Mouse (Mus musculus) testis, adult 2 months (tissue): Measurements from ENCODE around the gene Rasa2. TPM values are rescaled to one million over a fixed set of nuclear protein-coding genes. Genes with fewer than 3 reads are reported as not detected.

Experiments
- H3K27ac ChIP-seq: fragments of 200-500 bp; 2 replicates; pipeline ENCODE4 v1.5.1; 2012; ENCODE audit warnings: low read depth, low read length; ENCODE audit not compliant: control insufficient read depth, insufficient read depth
- H3K27me3 ChIP-seq: fragments of 200-500 bp; 2 replicates; pipeline ENCODE4 v1.6.1; 2012; ENCODE audit warnings: mild to moderate bottlenecking, low read length, moderate library complexity; ENCODE audit not compliant: control insufficient read depth, insufficient read depth
- H3K36me3 ChIP-seq: fragments of 200-500 bp; 2 replicates; pipeline ENCODE4 v1.6.1; 2012; ENCODE audit warnings: mild to moderate bottlenecking, low read length; ENCODE audit not compliant: control insufficient read depth, insufficient read depth
- H3K4me1 ChIP-seq: fragments of 200-500 bp; 2 replicates; pipeline ENCODE4 v1.6.1; 2012; ENCODE audit warnings: low read length; ENCODE audit not compliant: control insufficient read depth, insufficient read depth
- H3K4me3 ChIP-seq: fragments of 200-500 bp; 2 replicates; pipeline ENCODE4 v1.5.1; 2012; ENCODE audit warnings: low read depth, mild to moderate bottlenecking, low read length, moderate library complexity, mixed read lengths; ENCODE audit not compliant: control insufficient read depth
- CTCF ChIP-seq: fragments of 200-500 bp; IDR thresholded peaks from 2 replicates; pipeline ENCODE4 v1.5.1; 2012; ENCODE audit warnings: low read depth, mild to moderate bottlenecking, inconsistent platforms, low read length, moderate library complexity; ENCODE audit not compliant: control insufficient read depth, insufficient read depth, insufficient replicate concordance
- POLR2A ChIP-seq: fragments of 200-500 bp; IDR thresholded peaks from 2 replicates; pipeline ENCODE4 v1.6.1; 2012; ENCODE audit warnings: low read depth, mild to moderate bottlenecking, inconsistent platforms, low read length, moderate library complexity; ENCODE audit not compliant: control insufficient read depth
- polyA plus RNA-seq: library from polyadenylated mRNA; depleted of rRNA; stranded (reverse); fragments of >200 nt; gene quantifications from 2 replicates; pipeline ENCODE4 v1.2.3, GENCODE M21; 2012; rRNA removed

Rasa2 gene
- polyA plus RNA-seq, 1 experiment, result 1.8 TPM

DNA sequence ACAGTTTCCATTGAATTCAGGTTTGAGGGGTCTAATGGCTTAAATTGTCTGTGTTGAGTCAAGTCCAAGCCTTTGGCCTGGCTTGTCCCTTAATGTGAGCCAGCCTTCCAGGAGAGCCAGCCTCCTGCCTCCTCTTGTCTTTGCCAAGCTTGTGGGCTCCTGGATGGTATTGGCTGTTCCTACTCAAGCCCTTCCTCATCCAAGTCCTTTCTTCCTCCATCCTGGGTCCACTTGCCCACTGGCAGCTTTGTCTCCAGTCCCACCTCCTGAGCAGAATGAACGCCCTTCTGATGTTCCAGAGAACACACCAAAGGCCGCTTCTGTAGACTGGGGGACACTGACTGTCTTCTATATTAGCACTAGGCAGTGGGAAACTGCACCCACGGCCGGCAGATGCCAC lies 126.3 kb downstream of the Rasa2 start:
- Histone ChIP-seq H3K27me3 (no peaks in the 10 kb centered on the region), H3K4me3 (no peak overlapping the region), H3K4me1 (peaks cover 5% of the 10 kb centered on the region), H3K27ac (no peak overlapping the region), H3K36me3 (no peaks in the 10 kb centered on the region)
- no peak for TF ChIP-seq POLR2A
- TF ChIP-seq CTCF, result no peak

DNA sequence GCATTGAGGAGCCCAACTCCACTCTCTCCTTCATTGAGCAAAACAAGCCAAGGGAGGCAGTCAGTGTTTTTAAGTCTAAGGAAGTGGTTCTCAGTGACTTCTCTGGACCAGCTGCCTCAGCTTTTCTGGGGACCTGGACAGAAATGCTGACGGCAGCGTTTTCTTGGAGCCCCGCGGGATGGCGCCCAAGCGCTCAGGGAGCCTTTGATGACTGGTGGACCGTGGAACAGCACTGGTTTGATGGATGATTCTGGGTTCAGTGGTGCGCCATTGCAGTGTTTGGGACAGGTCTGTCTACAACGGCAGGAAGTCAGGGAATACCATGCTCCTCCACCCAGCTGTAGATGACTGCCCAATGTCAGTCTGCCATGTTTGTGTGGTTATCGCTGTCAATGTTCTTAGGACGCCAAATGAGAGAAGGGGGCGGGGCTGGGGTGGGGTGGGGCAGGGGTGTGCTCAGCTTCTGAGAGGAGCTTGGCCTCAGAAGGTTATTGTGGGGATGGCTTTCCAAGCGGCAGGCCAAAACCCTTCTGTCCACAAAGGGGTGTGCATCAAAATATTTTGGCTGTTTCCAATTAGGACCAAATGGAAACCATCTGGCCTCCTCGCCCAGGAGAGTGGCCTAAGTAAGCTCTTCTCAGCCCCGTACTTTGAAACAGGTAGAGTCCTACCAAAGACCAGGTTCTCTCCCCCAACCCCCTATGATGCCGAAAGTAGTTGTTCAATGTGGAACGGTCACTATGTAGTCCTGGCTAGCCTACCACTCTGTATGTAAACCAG lies 127.1 kb downstream of the Rasa2 start:
- Histone ChIP-seq H3K27ac (no peak overlapping the region), H3K4me3 (peak overlapping the region; percentile 36), H3K36me3 (no peaks in the 10 kb centered on the region), H3K27me3 (no peaks in the 10 kb centered on the region), H3K4me1 (peaks cover 5% of the 10 kb centered on the region)
- TF ChIP-seq CTCF (no peak), POLR2A (no peak)

DNA sequence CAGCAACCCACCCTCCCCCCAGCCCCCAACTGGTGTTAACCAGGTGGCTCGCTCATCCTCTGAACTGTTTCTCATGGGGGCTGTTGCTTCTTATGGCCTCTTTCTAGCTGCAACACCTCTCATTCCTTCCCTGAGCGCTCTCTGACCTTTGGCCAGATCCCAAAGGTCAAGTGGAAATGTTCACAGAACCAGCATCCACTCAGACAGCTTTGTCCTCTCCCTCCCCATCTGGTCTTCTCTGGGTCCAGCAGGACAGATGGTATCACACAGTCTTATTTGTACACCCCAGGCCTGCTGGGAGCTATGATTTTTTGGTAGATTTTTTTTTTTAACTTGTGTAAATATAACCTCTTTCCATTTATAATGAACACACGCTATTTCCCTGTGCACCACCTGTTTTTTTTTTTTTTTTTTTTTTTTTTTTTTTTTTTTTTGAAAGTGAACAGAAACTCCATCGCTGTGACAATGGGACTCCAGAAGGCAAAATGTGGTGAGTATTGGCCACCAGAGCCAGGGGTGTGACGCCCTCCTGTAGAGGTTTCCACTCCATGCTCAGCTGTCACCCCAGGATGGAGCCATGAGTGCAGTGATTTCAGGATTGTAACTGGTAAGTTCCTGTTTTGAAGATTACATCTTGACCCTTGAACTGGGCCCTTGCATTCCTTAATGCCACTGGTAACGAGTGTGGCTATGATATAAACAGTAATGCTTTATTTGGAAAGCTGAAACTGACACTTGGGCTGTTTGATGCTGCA lies 128.4 kb downstream of the Rasa2 start:
- Histone ChIP-seq H3K36me3 (no peaks in the 10 kb centered on the region), H3K27me3 (no peaks in the 10 kb centered on the region), H3K4me3 (no peak overlapping the region), H3K4me1 (peaks cover 5% of the 10 kb centered on the region), H3K27ac (no peak overlapping the region)
- TF ChIP-seq CTCF (no peak), POLR2A (no peak)

DNA sequence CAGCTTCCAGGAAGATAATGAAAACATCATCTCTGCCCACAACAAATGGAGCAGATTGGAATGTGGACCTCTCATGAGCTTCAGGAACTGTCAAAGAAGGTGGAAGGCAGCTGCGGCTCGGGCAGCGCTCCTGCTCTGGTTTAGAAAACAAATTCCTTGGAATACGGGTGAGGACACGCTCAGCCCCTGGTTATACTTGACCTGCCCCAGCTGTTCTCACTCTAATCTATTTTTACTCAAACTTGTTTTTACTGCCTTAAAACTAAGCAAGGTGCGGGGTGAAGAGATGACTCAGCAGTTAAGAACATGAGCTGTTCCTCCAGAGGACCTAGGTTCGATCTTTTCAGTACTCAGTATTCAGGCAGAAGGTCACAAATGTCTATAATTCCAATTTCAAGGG lies 130.2 kb downstream of the Rasa2 start:
- Histone ChIP-seq H3K27me3 (no peaks in the 10 kb centered on the region), H3K36me3 (no peaks in the 10 kb centered on the region), H3K27ac (no peak overlapping the region), H3K4me3 (no peak overlapping the region), H3K4me1 (peaks cover 3% of the 10 kb centered on the region)
- TF ChIP-seq POLR2A (no peak), CTCF (no peak)

DNA sequence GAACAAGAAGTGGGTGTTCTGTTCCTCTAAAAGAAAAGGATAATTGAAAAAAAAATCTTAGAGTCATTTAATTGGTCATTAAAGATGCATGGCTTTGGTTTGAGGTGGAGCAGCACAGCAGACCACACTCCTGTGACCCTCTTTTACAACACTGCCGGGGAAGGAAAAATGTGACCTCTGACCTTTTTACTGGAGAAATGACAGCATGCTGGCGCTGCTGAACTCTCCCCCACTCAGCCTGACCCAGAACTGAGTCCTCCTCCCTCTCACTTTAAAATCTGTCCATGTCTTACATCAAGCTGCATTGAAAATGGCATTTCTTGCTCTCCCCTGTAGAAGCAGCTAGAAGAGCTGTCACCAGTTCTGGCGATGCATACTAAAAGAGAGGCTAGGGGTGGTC lies 138.2 kb downstream of the Rasa2 start:
- H3K4me3 ChIP-seq, result no peak overlapping the region
- H3K27ac ChIP-seq, result no peak overlapping the region
- H3K36me3 ChIP-seq, result no peaks in the 10 kb centered on the region
- TF ChIP-seq POLR2A (no peak), CTCF (no peak)
- H3K4me1 ChIP-seq, result no peaks in the 10 kb centered on the region; the same call in 1 of the 2 replicates
- no peaks in the 10 kb centered on the region for H3K27me3 ChIP-seq

DNA sequence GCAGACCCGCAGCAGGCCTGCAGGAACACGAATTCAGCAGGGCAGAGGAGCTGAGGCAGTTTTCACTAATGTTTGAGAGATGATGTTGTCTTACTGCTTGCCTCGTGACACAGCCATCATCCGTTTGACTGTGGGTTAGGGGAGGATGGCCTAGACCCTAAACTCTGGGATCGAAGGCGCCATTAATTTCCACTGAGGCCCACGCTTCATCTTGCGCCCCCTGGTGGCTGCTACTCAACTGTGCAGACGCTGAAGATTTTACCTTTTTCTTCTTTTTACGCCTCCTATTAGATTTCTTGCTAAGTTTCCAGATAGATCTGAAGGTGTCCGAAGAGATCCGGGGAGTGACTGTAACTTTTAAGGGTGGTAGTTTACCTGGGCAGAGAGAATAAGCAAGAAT lies 139.6 kb downstream of the Rasa2 start:
- Histone ChIP-seq H3K4me3 (peak overlapping the region; percentile 84), H3K36me3 (no peaks in the 10 kb centered on the region), H3K27ac (no peak overlapping the region), H3K27me3 (no peaks in the 10 kb centered on the region), H3K4me1 (no peaks in the 10 kb centered on the region; the same call in 1 of the 2 replicates)
- peak; percentile 89; the same call in 1 of the 2 replicates for TF ChIP-seq CTCF
- no peak for TF ChIP-seq POLR2A

Other genes starting within 250 kb of the Rasa2 start
- gene Rnf7, start 152.9 kb downstream of the Rasa2 start, polyA plus RNA-seq, result 321 and 364 TPM in 2 replicates
- 8.7 and 9.3 TPM in 2 replicates for gene Gm28729, start 106.4 kb downstream of the Rasa2 start, polyA plus RNA-seq
- gene Zbtb38, start 121.2 kb upstream of the Rasa2 start, polyA plus RNA-seq, result 2.2 and 2.4 TPM in 2 replicates